Mouse (Mus musculus): ENCODE measurements around the gene Sema4c. TPM values are rescaled to one million over a fixed set of nuclear protein-coding genes. Genes with fewer than 3 reads are reported as not detected.

Gene Sema4c
- total RNA-seq (2012; rRNA removed): 9.8 and 10.0 TPM in 2 replicates

- Histone ChIP-seq H3K9me3 (ENCODE audit: control insufficient read depth, insufficient read depth, low read depth, low read length) (no peaks in the 10 kb centered on the region), H3K36me3 (ENCODE audit: control insufficient read depth, insufficient read depth, low read length, poor library complexity, severe bottlenecking) (no peaks in the 10 kb centered on the region; the same call in 1 of the 2 replicates), H3K27ac (ENCODE audit: insufficient read depth, low read depth, low read length, poor library complexity, severe bottlenecking) (no peak within 1 kb of the TSS), H3K4me3 (ENCODE audit: insufficient read depth in 1 of 2, low read depth in 1 of 2, low read length in 2 of 2, poor library complexity in 1 of 2, severe bottlenecking in 1 of 2) (peak within 1 kb of the TSS; percentile 89 to 97), H3K4me1 (ENCODE audit: control insufficient read depth in 2 of 2, insufficient read depth in 2 of 2, low read length in 2 of 2, poor library complexity in 1 of 2) (peaks cover 3 to 16% of the 10 kb centered on the region in 2 experiments; a peak in 2 of 4 replicates), H3K9ac (ENCODE audit: insufficient read depth, low read depth, low read length, poor library complexity, severe bottlenecking) (peak within 1 kb of the TSS; percentile 49)
- DNase-seq (ENCODE audit: low read depth, low spot score): peak; percentile 60
- TF ChIP-seq HCFC1 (IDR thresholded peaks at IDR 0.05; ENCODE audit: borderline replicate concordance, insufficient read depth, low read length): no peak
- TF ChIP-seq ZNF384 (IDR thresholded peaks at IDR 0.05; ENCODE audit: low read depth, low read length): no peak
- no peak for TF ChIP-seq CHD2 (IDR thresholded peaks at IDR 0.05; ENCODE audit: low read depth, low read length)
- TF ChIP-seq MAFK (IDR thresholded peaks at IDR 0.05; ENCODE audit: insufficient read depth, low read depth, low read length): no peak
- TF ChIP-seq ZC3H11A (IDR thresholded peaks at IDR 0.05; ENCODE audit: borderline replicate concordance, low read depth, low read length): no peak
- in situ Hi-C loops (cut with MboI; ENCODE audit: low sequenced_read_pairs in 2 of 2, unreplicated experiment in 2 of 2): no loop called here
These were observed at the start of gene Sema4c for GRCm38 (mm10) chr1:36558031-36558993. TSS of gene Sema4c (minus strand) at chr1:36558349.

DNA sequence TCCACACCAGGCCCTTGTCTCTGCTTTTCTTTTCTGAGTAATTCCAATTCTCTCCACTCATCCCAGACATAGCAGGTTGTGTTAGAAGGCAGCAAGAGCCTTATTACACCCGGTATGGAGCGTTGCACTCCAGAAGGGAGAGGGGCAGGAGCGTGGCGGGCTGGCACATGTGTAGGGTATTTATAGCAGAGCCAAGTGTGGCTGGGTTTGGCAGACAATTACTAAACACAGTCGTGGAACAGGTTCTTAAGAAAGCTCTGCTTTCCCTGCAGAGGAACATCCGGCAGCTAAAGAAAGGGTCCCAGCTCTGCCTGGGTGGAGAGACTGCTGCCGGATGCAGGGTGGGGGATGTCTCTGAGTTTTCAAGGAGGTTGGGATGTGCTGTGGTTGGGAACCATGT lies 48.8 kb upstream of the Sema4c start:
- peaks cover 19% of the 10 kb centered on the region for H3K36me3 ChIP-seq (ENCODE audit: control insufficient read depth, insufficient read depth, low read length, poor library complexity, severe bottlenecking)
- in situ Hi-C loops (cut with MboI; ENCODE audit: low sequenced_read_pairs in 2 of 2, unreplicated experiment in 2 of 2): no loop called here
- H3K4me1 ChIP-seq (ENCODE audit: control insufficient read depth in 2 of 2, insufficient read depth in 2 of 2, low read length in 2 of 2, poor library complexity in 1 of 2): peaks cover 5 to 25% of the 10 kb centered on the region in 2 experiments; a peak in 3 of 4 replicates
- DNase-seq (ENCODE audit: low read depth, low spot score): no peak
- no peak overlapping the region for H3K27ac ChIP-seq (ENCODE audit: insufficient read depth, low read depth, low read length, poor library complexity, severe bottlenecking)
- H3K4me3 ChIP-seq (ENCODE audit: insufficient read depth in 1 of 2, low read depth in 1 of 2, low read length in 2 of 2, poor library complexity in 1 of 2, severe bottlenecking in 1 of 2): no peak overlapping the region
- H3K9me3 ChIP-seq (ENCODE audit: control insufficient read depth, insufficient read depth, low read depth, low read length): no peaks in the 10 kb centered on the region
- TF ChIP-seq CHD2 (IDR thresholded peaks at IDR 0.05; ENCODE audit: low read depth, low read length) (no peak), ZNF384 (IDR thresholded peaks at IDR 0.05; ENCODE audit: low read depth, low read length) (no peak), ZC3H11A (IDR thresholded peaks at IDR 0.05; ENCODE audit: borderline replicate concordance, low read depth, low read length) (no peak), HCFC1 (IDR thresholded peaks at IDR 0.05; ENCODE audit: borderline replicate concordance, insufficient read depth, low read length) (no peak), MAFK (IDR thresholded peaks at IDR 0.05; ENCODE audit: insufficient read depth, low read depth, low read length) (no peak)
- H3K9ac ChIP-seq (ENCODE audit: insufficient read depth, low read depth, low read length, poor library complexity, severe bottlenecking): no peak overlapping the region

DNA sequence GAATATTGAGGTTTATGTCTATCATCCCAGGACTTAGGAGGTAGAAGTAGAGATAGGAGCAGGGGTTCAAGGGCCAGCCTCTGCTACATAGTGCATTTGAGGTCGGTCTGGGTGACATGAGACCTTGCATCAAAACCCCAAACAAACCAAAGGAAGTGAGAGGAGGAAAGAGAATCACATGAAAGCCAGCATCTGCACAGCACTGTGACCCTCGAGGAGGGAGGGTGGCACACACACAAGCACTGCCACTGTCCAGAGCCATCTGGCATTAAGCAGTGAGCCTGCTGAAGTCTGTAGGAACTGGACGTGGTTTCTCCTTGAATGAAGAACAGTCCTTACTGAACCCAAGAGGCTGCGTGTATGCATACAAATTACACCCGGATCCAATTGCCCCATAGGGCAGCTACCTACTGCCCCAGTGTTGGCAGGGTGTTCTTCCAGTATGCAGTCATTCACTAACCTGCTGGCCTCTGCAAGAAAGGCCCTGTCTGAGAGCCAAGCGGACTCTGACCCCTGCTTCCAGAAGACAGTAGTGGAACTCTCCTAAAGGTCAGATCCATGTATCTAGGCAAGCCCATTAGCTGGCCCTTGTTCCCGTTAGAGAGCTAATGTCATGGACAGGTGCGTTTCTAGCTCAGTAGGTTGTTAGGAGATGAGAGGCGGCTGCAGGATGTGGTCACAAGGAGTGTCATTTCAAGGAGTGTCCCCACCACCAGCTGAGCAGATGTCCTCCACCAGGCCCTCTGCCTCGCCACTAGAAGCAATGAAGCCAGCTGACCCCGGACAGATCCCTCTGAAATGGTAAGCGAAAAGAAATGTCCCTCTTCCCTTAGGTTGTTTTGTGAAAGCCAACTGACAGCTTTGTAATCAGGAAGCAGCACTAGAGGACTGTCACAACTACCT lies 46.4 kb upstream of the Sema4c start:
- Histone ChIP-seq H3K4me3 (ENCODE audit: insufficient read depth in 1 of 2, low read depth in 1 of 2, low read length in 2 of 2, poor library complexity in 1 of 2, severe bottlenecking in 1 of 2) (no peak overlapping the region), H3K27ac (ENCODE audit: insufficient read depth, low read depth, low read length, poor library complexity, severe bottlenecking) (no peak overlapping the region), H3K36me3 (ENCODE audit: control insufficient read depth, insufficient read depth, low read length, poor library complexity, severe bottlenecking) (peaks cover 26% of the 10 kb centered on the region), H3K9ac (ENCODE audit: insufficient read depth, low read depth, low read length, poor library complexity, severe bottlenecking) (no peak overlapping the region), H3K9me3 (ENCODE audit: control insufficient read depth, insufficient read depth, low read depth, low read length) (no peaks in the 10 kb centered on the region), H3K4me1 (ENCODE audit: control insufficient read depth in 2 of 2, insufficient read depth in 2 of 2, low read length in 2 of 2, poor library complexity in 1 of 2) (peaks cover 0 to 11% of the 10 kb centered on the region in 2 experiments; a peak in 2 of 4 replicates)
- no peak for DNase-seq (ENCODE audit: low read depth, low spot score)
- in situ Hi-C loops (cut with MboI; ENCODE audit: low sequenced_read_pairs in 2 of 2, unreplicated experiment in 2 of 2): no loop called here
- no peak for TF ChIP-seq CHD2 (IDR thresholded peaks at IDR 0.05; ENCODE audit: low read depth, low read length)

- H3K4me1 ChIP-seq (ENCODE audit: control insufficient read depth in 2 of 2, insufficient read depth in 2 of 2, low read length in 2 of 2, poor library complexity in 1 of 2): peaks cover 0 to 10% of the 10 kb centered on the region in 2 experiments; a peak in 2 of 4 replicates
- H3K36me3 ChIP-seq (ENCODE audit: control insufficient read depth, insufficient read depth, low read length, poor library complexity, severe bottlenecking): peaks cover 26% of the 10 kb centered on the region
- H3K9ac ChIP-seq (ENCODE audit: insufficient read depth, low read depth, low read length, poor library complexity, severe bottlenecking): no peak overlapping the region
- no peaks in the 10 kb centered on the region for H3K9me3 ChIP-seq (ENCODE audit: control insufficient read depth, insufficient read depth, low read depth, low read length)
- no peak for TF ChIP-seq MAFK (IDR thresholded peaks at IDR 0.05; ENCODE audit: insufficient read depth, low read depth, low read length)
- no peak for TF ChIP-seq CHD2 (IDR thresholded peaks at IDR 0.05; ENCODE audit: low read depth, low read length)
- TF ChIP-seq ZNF384 (IDR thresholded peaks at IDR 0.05; ENCODE audit: low read depth, low read length): no peak
- no peak for TF ChIP-seq HCFC1 (IDR thresholded peaks at IDR 0.05; ENCODE audit: borderline replicate concordance, insufficient read depth, low read length)
- TF ChIP-seq ZC3H11A (IDR thresholded peaks at IDR 0.05; ENCODE audit: borderline replicate concordance, low read depth, low read length): no peak
- no peak overlapping the region for H3K4me3 ChIP-seq (ENCODE audit: insufficient read depth in 1 of 2, low read depth in 1 of 2, low read length in 2 of 2, poor library complexity in 1 of 2, severe bottlenecking in 1 of 2)
- no peak for DNase-seq (ENCODE audit: low read depth, low spot score)
- in situ Hi-C loops (cut with MboI; ENCODE audit: low sequenced_read_pairs in 2 of 2, unreplicated experiment in 2 of 2): no loop called here
- H3K27ac ChIP-seq (ENCODE audit: insufficient read depth, low read depth, low read length, poor library complexity, severe bottlenecking): no peak overlapping the region
These were observed 45.2 kb upstream of the Sema4c start for GRCm38 (mm10) chr1:36603361-36603760.
